Mouse (Mus musculus) gastrocnemius, postnatal 4 days (tissue): ENCODE measurements around the gene Mre11a. TPM values are rescaled to one million over a fixed set of nuclear protein-coding genes. Genes with fewer than 3 reads are reported as not detected.
"Not testable (repeated sequence)": the region's sequence is repeated elsewhere in the genome, so short reads cannot be mapped to it uniquely, and the experiment has no call there.

ENCODE experiments used
- DNase-seq, 2 experiments: peaks; one replicate each; pipeline ENCODE4 v3.0.0; 2021 to 2022; ENCODE audit warnings: low spot score in 2 of 2, mixed read lengths in 2 of 2
- total RNA-seq, 2 experiments: library from RNA; stranded (reverse); gene quantifications; 2 replicates each; pipeline ENCODE4 v1.2.3; 2021

Mre11a gene
- total RNA-seq, 2 experiments from 2014 or later, result 14.3 to 17.2 TPM

DNA sequence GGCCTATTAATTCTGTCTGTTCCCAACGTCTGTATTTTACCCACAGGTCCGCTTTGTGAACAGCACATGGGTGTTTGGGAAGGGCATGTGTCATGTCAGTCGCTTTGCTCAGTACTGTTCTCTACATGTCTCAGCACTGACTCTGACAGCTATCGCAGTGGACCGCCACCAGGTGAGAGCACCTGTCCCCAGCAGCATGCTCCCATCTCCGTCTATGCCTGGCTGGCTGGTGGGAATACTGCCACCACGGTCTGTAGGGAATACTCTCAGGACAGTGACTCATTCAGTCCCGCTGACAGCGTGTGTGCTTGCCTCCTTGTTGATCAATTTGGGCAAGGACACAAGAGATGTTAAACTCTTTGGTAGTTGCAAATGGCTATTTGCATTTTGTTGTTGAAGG lies 80.3 kb downstream of the Mre11a start:
- DNase-seq, result no peak

GRCm38 (mm10) chr9:14866957-14867356 lies 82.5 kb downstream of the Mre11a start:
- DNase-seq, result peak in 1 of 2 experiments; percentile 58

- DNase-seq, result no peak
Observed at GRCm38 (mm10) chr9:14868326-14868725, 83.9 kb downstream of the Mre11a start.

- DNase-seq, result no peak
Observed at GRCm38 (mm10) chr9:14870377-14870776, 85.9 kb downstream of the Mre11a start.

DNA sequence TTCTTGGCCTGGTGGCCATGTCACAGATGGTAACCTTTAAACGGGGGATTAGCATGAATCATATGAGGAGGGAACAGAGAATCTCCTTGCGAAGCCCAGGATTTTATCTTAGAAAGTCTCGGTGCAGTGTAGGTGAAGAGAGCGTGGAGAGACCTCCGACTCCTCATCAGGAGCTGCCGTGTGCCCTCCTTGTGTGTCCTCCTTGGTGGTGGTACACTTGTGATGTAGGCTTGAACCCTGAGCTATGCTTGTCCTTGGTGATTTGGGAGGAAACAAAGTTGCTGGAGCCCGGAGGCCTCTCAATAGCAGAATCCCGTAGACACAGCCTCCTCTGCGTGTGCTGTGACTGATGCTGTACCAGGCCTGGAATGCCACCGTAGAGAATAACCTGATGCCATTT lies 86.3 kb downstream of the Mre11a start:
- no peak for DNase-seq

GRCm38 (mm10) chr9:14871536-14871935 lies 87.1 kb downstream of the Mre11a start:
- DNase-seq, result no peak

DNA sequence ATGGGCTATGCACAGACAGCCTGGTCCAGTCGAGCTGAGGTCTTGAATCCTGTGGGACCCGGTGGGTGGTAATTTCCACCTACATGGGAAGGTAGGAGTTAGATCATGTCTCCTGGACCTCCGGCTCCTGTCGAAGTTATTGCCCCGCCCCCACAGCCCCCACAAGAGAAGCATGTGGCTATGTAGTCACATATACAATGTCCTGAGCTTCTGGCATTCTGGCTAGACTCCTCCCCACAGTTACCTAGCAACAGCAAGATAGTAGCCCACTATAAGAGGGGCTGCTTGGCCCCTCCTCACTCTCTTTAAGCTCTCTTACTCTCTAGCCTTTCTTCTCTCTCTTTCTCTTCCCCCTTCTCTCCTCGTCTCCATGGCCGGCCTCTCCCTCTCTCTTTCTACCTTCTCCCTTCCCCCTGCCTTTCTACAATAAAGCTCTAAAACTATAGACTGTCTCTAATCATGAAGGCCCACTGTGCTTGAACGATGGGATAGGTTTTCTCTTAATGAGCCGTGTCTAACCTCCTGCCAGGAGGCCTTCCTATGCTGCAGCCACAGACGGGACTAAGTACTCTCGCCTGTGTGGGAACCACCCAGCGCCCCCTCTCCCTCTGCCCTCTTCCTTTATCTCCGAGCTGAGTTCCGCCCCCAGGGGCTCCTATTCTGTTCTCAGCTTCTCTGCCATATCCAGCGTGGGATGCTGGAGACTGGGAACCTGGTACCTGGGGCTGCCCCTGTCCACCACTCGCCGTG lies 87.9 kb downstream of the Mre11a start:
- DNase-seq, result no peak

- no peak for DNase-seq
Observed at GRCm38 (mm10) chr9:14875743-14876507, 91.5 kb downstream of the Mre11a start.

DNA sequence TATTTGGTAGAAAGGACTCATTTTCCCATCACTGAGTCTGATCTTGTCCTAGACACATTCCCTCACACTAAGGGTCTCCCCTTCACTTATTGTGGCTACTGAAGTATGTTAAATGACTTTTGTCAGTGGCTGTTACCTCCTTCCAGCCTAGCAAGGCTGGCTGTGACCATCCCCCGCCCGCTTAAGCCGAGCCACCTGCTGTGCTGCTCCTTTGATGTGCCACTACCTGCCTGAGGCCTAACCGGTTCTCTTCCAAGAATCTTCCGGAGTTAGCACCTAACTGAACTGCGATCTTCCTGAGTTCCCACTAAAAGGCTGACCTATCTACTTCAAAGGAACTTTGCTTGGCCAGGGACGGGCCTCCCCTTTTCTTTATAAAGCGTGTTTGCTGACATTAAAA lies 92.1 kb downstream of the Mre11a start:
- not testable (repeated sequence) for DNase-seq

GRCm38 (mm10) chr9:14884641-14885040 lies 100.2 kb downstream of the Mre11a start:
- DNase-seq, result no peak

GRCm38 (mm10) chr9:14885151-14885550 lies 100.7 kb downstream of the Mre11a start:
- no peak for DNase-seq

DNA sequence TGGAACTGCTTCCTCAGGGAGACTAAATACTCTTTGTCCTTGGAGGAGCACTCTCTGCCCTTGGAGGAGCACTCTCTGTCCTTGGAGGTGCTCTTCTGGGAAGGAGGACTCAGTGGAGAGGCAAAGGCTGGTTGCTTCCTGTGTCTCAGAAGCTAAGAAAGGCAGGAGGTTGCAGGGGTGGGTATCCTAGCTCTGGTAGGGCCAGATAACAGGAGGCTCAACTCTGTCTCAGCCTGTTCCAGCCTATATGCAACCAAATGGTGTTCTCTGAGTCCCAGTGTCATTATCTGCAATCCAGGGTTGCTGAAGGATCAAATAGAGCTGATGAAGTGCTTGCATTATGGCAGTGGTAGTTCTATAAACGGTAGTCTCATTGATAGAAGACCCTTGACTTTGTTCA lies 101.5 kb downstream of the Mre11a start:
- DNase-seq, result no peak

Other genes with a start within 250 kb of the Mre11a start
- gene Amotl1, start 139.6 kb upstream of the Mre11a start, total RNA-seq, result 100 to 1,000 TPM; 330 to 368 TPM
- gene Piwil4, start 43.9 kb upstream of the Mre11a start, total RNA-seq, result under 1 TPM; 0.23 to 0.25 TPM
- gene Fut4, start 32.3 kb upstream of the Mre11a start, total RNA-seq, result 1 to 10 TPM in 1 of 2 experiments, under 1 TPM in 1; 0.98 to 1.2 TPM
- gene 1700012B09Rik, start 13.6 kb upstream of the Mre11a start, total RNA-seq, result not detected
- 10 to 100 TPM; 13.9 to 14.9 TPM for gene Ankrd49, start 202 bp downstream of the Mre11a start, total RNA-seq
- 1 to 10 TPM in 1 of 2 experiments, under 1 TPM in 1; 0.75 to 1.1 TPM for gene Gpr83, start 75.6 kb downstream of the Mre11a start, total RNA-seq
- not detected for gene Izumo1r, start 119.3 kb downstream of the Mre11a start, total RNA-seq